Comparison of ENCODE assay signal across 8 mouse cellular contexts in the genomic region with DNA sequence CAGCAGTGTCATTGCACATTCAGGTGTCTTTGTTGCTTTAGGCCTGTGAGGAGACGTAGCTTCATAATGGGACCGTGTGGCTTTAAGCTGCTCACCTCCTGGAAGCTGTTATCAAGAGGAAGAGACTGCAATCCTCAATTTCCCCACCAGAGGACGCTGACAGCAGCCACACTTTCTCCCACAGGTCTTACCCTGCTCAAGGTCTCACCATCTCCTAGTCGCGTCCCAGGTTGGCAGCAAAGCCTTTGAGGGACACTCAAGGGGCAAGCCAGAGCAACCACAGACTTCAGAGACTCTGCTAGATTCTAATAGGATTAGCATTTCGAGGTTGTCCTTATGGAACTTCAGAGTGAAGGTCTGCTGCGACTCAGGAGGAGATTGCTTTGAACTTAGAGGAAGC.
DNase-seq lines count a peak whose midpoint lies in the region.

No protein-coding gene starts in this region.

- DNase-seq in heart, adult 11 months, result peak; percentile 59
- no peak for DNase-seq in heart, adult 18-20 months
- peak; percentile 16 for DNase-seq in 416B (ENCODE audit: low read depth)
- peak; percentile 62 for DNase-seq in MEL-GATA-1-ER (ENCODE audit: extremely low read depth, low read depth)
- peak; percentile 41 to 56 for DNase-seq in layer of hippocampus, adult 8-10 months (ENCODE audit: low spot score in 2 of 2)
- DNase-seq in retina, embryonic 14.5 days (ENCODE audit: low spot score), result peak; percentile 76
- no peak for DNase-seq in spleen, postnatal 4 days (ENCODE audit: low spot score in 2 of 2)
- DNase-seq in yolk sac, embryonic 10.5 days (ENCODE audit: low spot score), result no peak

Comparison
In these comparisons a context has a peak if more than half of its experiments do, and no peak if none do; other contexts are left out.
1. DNase-seq: peak in heart, adult 11 months (single experiment), 416B (single experiment), MEL-GATA-1-ER (single experiment), layer of hippocampus, adult 8-10 months (2 of 2) and retina, embryonic 14.5 days (single experiment); none in heart, adult 18-20 months (0 of 2), spleen, postnatal 4 days (0 of 2) and yolk sac, embryonic 10.5 days (single experiment).